Mouse (Mus musculus): ENCODE data around the gene Sec61b. TPM values are rescaled to one million over a fixed set of nuclear protein-coding genes. Genes with fewer than 3 reads are reported as not detected.
A peak's percentile ranks its signal among the peaks of the same experiment; 100 is the strongest.

Gene Sec61b
- total RNA-seq, 2 experiments from 2014 or later: 149 to 186 TPM

DNA sequence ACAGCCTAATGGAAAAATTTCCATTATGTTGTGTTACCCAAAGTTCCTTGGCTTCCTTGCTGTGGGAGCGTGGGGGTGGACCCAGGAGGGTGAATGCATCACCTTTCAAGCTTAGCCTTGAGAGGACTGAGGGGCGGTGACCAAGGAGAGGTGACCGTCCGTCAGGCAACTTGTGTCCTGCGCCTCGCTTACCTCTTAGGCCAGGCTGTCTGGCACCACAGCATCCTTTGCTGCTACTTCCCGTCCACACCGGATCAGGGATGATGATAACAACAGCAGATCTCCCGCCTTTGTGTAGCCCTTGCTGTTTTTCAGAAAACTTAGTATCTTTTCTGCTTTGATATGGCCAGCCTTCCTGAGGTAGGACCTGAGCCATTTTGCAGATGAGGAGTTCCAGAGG lies 6.1 kb downstream of the Sec61b start:
- DNase-seq: no peak

DNA sequence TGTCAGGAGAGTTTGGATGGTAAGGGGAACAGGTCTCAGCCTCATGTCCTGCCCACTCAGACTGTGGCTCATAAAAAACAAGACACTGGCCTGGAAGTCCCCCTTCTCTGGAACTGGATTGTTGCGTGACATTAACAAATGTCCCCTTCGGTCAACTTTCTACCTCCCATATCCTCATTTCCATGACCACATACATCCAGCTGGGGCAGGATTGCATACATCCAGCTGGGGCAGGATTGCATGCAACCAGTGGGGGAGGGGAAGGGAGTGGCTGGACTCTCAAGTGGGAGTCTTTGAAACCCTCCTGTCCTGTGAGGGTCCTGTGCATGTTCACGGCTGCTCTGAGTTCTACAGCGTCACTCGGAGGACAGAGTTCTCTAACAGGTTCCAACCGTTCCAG lies 16.8 kb downstream of the Sec61b start:
- no peak for DNase-seq

DNA sequence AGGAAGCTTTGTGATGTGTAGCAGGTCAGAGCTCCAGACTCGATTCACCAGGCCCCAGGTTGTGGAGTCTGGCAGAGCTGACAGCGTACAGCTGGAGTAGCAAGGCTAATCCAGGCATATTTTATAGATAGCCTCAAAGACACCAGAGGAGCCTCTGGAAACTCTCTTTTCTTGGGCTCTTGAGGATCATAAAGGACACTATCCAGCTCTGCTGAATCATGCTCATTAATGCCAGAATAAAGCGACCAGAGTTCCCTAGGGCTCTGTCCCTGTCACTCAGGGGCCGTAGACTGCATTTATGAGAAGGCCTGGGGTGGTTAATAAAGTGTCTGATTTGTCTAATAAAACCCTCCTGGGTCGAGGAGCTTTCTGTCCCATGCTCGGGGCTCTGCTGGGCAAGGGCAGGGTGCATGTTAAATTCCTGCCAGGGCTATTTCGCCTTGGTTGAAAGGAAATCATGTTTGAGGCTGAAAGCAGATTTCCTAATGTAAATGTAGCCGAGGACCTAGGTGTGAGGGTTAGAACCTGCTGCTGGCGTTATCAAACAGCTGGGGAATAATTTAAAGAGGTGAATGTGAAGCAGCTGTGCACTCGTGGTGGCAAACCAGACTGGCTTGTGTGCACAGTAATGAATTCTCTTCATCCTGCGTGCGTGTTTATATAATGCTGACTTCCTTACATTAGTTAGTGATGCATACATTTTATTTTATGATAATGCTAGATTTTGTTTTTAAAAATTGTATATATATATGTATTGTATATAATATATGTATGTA lies 18.0 kb downstream of the Sec61b start:
- DNase-seq: no peak

GRCm38 (mm10) chr4:47493456-47493855 lies 19.0 kb downstream of the Sec61b start:
- DNase-seq: no peak

GRCm38 (mm10) chr4:47494137-47494536 lies 19.7 kb downstream of the Sec61b start:
- DNase-seq: no peak

- no peak for DNase-seq
Observed at GRCm38 (mm10) chr4:47494686-47495085, 20.2 kb downstream of the Sec61b start.

DNA sequence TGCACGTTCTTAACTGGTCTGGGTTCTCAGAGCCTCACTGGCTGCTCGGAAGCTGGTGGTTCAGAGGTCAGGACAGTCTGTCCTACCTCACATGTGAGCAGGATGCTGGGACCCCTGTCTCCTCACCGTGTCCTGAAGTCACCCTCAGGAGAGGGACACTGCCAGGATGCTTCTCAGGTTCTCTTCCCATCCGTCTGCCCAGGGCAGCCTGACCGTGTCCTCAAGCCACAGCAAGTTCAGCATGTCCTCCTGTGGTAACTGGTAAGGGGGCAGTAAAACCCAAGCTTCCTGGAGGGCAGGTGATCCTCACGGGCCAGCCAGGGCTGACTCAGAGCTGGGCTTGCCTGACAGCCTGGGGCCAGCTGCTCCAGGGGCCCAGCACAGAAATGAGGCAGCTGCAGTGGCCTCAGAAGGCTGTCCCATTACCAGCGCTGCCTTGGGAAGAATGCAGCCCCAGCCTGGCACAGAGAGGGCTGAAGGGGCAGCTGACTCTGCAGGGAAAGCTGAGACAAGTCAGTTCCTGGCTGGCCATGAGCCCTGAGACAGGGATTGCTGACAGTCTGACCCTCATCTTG lies 23.4 kb downstream of the Sec61b start:
- DNase-seq: peak; percentile 10

- peak; percentile 63 for DNase-seq
Observed at GRCm38 (mm10) chr4:47499121-47499545, 24.7 kb downstream of the Sec61b start.

- peak; percentile 63 for DNase-seq
Observed at GRCm38 (mm10) chr4:47502546-47502971, 28.1 kb downstream of the Sec61b start.

GRCm38 (mm10) chr4:47503045-47503444 lies 28.6 kb downstream of the Sec61b start:
- DNase-seq: no peak

DNA sequence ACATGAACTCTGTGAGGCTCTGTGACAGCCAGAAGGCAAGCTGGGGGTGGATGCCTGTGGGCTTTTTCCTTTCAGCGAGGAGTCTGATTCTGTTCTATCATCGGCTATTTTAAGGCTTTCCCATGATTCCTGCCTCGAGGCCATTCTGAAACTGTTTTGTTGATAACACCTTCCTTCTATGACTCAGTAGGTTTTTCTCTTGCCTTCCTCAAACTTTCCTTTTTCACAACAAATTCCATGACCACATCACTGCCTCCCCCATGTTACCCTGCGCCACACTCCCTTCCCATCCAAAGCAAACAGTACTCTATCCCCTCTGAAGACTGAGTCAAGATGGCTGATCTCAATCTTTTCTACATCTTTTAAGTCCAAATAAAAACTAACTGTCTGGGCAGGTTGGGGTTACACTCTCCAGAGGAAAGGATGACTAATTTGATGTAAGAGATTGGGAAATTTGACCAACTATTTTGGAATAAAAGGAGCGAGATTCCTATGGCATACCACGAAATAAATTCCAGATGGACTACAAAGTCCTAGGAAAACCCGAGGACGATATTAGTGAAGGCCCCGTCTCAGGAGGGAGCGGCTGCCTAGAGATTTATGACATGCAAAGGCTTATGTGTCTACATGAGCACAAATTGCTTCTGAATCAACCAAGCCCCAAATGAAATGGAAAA lies 30.5 kb downstream of the Sec61b start:
- no peak for DNase-seq

DNA sequence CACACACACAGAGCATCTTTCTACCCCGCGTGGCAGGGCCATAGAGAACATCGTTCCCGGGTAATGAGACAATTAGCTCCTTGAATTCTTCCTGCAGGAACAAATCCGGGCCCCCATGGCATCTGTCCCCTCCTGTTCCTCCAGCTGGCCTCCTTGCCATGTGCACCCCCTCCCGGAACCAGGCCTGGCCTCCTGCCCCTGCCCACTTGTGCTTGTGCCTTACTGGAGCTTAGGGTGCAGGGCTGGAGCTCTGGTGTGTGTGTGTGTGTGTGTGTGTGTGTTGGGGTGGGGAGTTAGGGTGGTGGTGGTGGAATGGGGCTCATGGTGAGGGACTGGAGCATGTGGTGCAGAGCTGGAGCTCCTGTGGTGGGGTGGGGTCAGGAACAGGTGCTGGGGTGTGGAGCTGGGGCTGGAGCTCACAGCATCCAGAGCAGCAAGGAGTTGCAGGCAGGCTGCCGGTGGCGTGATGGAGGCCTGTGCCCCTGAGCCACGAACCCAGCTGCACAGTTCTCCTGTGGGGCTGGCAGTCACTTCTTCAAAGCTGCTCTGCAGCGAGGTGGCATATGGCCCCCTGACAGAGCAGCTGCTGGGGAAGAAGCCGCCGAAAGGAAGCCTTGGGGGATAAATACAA lies 44.2 kb downstream of the Sec61b start:
- no peak for DNase-seq

DNA sequence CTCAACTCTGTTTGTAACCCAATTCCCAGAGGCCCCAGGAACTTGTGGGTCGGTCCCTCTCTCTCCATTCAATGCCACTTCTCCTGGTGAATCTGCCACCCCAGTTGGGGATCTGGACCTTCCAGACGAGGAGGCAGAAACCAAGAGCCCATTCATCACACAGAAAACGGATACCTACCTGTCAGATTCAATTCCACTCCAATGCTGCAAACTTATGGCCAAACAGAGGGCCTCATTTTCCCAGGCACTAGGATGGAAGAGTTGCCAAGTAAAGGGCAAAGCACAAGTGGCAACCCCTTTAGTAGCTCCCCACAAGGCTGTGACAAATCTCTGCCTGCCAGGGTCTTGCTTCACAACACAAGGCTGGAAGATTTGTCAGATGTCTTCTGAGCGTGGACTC lies 45.6 kb downstream of the Sec61b start:
- DNase-seq: no peak

DNA sequence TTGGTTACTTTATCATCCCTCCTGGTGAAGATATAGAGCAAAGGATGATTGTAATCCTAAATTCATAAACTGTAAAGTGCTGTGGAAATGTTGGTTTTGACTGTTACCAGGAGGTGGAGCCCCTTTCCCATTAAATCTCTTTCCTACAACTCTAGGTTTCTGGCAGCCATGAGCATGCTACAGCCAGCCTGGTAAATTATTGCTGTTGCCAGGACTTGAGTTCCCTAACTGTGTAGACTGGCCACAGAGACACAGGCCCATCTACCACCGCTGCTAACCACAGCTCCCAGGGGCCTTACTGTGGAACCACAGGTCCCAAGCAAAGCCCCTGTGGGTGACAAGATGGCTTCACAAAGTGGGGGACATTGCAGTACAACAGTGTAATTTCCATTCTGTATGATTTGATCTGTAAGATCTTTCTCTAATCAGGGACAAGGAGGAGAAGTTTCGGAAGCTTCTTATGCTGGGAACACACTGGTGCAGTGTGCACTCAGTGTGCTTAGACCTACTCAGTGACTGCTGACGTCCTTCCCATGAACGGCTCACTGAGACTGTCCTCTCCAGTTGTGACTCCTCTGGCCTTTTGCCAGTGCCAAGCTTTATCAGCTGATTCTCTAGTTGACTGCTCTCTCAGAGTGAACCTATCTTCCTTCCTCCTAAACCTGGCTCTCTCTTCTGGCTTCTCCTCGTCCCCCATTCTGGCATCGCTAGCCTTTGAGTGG lies 47.6 kb downstream of the Sec61b start:
- DNase-seq: peak; percentile 56

- DNase-seq: no peak
Observed at GRCm38 (mm10) chr4:47529866-47530265, 55.4 kb downstream of the Sec61b start.

Other genes with a start within 250 kb of the Sec61b start
- 10 to 100 TPM; 24.8 to 26.4 TPM for gene Tgfbr1, start 121.4 kb upstream of the Sec61b start, total RNA-seq (2021)
- gene Alg2, start 325 bp upstream of the Sec61b start, total RNA-seq (2021): 10 to 100 TPM; 68.8 to 83.3 TPM